Mouse (Mus musculus) lung, postnatal 0 days (tissue): Measurements from ENCODE around the gene March8. TPM values are rescaled to one million over a fixed set of nuclear protein-coding genes. Genes with fewer than 3 reads are reported as not detected.

Experiments used
- ATAC-seq: fragments of 200-750 bp; cut with Nextera tagmentation; 2 replicates; pipeline ENCODE4 v1.8.0; 2017; ENCODE audit warnings: moderate library complexity
- DNase-seq: peaks from one replicate; pipeline ENCODE4 v3.0.0-alpha.2; 2016; ENCODE audit warnings: low spot score
- H3K27ac ChIP-seq: fragments of 300-500 bp; sonication (generic); 2 replicates; pipeline ENCODE4 v1.5.1; 2014; ENCODE audit warnings: antibody characterized with exemption, mild to moderate bottlenecking, low read length, mixed read lengths
- H3K27me3 ChIP-seq: fragments of 300-500 bp; sonication (generic); replicated peaks from 2 replicates; pipeline ENCODE4 v1.6.1; 2014; ENCODE audit warnings: low read length, mixed read lengths; ENCODE audit not compliant: insufficient read depth
- H3K36me3 ChIP-seq: fragments of 300-500 bp; sonication (generic); 2 replicates; pipeline ENCODE4 v1.6.1; 2014; ENCODE audit warnings: low read length, mixed read lengths; ENCODE audit not compliant: insufficient read depth
- H3K4me1 ChIP-seq: fragments of 300-500 bp; sonication (generic); 2 replicates; pipeline ENCODE4 v1.6.1; 2014; ENCODE audit warnings: antibody characterized with exemption, low read depth, low read length, mixed read lengths; ENCODE audit not compliant: insufficient read depth
- H3K4me2 ChIP-seq: fragments of 300-500 bp; sonication (generic); replicated peaks from 2 replicates; pipeline ENCODE4 v1.6.1; 2014; ENCODE audit warnings: low read depth, mild to moderate bottlenecking, low read length, moderate library complexity, mixed read lengths
- H3K4me3 ChIP-seq: fragments of 300-500 bp; sonication (generic); 2 replicates; pipeline ENCODE4 v1.5.1; 2014; ENCODE audit warnings: low read depth, low read length
- H3K9ac ChIP-seq: fragments of 300-500 bp; sonication (generic); replicated peaks from 2 replicates; pipeline ENCODE4 v1.6.1; 2014; ENCODE audit warnings: low read depth, mild to moderate bottlenecking
- H3K9me3 ChIP-seq: fragments of 300-500 bp; sonication (generic); 2 replicates; pipeline ENCODE4 v1.6.1; 2016; ENCODE audit warnings: low read length, mixed read lengths
- CTCF ChIP-seq: IDR thresholded peaks from 2 replicates; pipeline ENCODE4 v1.5.1; 2016; ENCODE audit warnings: antibody characterized with exemption, mild to moderate bottlenecking
- EP300 ChIP-seq: IDR thresholded peaks from 2 replicates; pipeline ENCODE4 v1.6.1; 2016; ENCODE audit warnings: antibody characterized with exemption, mild to moderate bottlenecking, control low read depth
- WGBS: fragments of 180-500 bp; shearing (Covaris S2); extraction: QIAGEN DNeasy Blood & Tissue Kit; methylation state at CpG from one replicate; pipeline ENCODE4 v1.1.7; 2014; 5-methylcytosine and 5-hydroxymethylcytosine counted together
- polyA plus RNA-seq: library from polyadenylated mRNA; unstranded; fragments of >200 nt; fragmentation: Nextera tagmentation; extraction: Ambion mirVana; gene quantifications from 2 replicates; pipeline ENCODE4 v1.2.1, GENCODE M21; 2015

March8 gene
- polyA plus RNA-seq, 1 experiment from 2014 or later: 26.4 TPM

DNA sequence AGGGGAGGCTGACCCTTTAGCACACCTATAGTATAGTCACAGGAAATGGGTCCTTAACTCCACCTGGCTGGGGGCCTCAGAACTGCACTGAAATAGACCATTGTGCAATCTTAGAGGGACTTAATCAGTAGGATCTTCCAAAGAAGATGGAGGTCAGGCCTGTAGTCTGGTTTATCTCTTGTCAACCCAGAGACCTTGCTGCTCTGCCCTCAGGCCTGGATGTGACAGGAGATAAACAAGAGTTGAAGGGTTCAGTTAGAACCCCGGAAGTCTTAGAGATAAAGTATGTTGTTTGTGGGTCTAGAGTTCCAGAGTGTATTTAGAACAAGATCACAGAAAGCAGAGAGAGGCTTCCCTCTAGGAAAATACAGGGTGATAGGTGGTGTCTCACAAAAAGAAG is 118.7 kb downstream of the March8 start:
- no peak for DNase-seq
- H3K36me3 ChIP-seq: no peaks in the 10 kb centered on the region
- 0 out of 2 replicates have a peak, but pooled peaks cover 4% of the 10 kb centered on the region for H3K4me1 ChIP-seq
- H3K27ac ChIP-seq: no peak overlapping the region
- no peak overlapping the region for H3K4me3 ChIP-seq
- no peak overlapping the region for H3K9ac ChIP-seq
- no peak for ATAC-seq
- no peak for TF ChIP-seq EP300
- 0 out of 2 replicates have a peak, but pooled peaks have one; percentile 4 for TF ChIP-seq CTCF
- no peak overlapping the region for H3K4me2 ChIP-seq
- H3K27me3 ChIP-seq: peaks cover 17% of the 10 kb centered on the region; the same call in 1 of the 2 replicates
- 35% methylated on average over 1 of the region's 1 CpGs for WGBS
- H3K9me3 ChIP-seq: no peaks in the 10 kb centered on the region

DNA sequence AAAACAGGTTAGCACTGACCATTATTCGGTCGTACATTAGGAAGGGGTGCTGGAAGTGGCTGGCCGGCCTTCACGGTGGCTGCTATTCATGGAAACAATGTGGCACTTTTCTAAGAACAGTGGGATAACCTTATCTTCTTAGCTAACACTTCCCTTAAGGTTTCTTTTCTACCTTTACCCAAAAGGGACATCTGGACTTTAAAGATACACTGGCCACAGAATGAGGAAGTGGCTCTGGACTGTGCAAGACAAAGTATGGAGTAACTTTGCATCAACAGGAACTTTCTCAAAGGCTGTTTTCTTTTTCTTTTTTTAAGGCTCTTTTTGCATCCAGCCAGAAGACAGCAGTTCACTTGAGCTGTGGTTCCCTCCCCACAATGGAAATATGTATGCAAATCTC is 120.9 kb downstream of the March8 start:
- Histone ChIP-seq H3K4me3 (no peak overlapping the region), H3K9me3 (no peaks in the 10 kb centered on the region), H3K9ac (no peak overlapping the region), H3K4me1 (0 out of 2 replicates have a peak, but pooled peaks cover 4% of the 10 kb centered on the region), H3K27ac (no peak overlapping the region), H3K27me3 (peaks cover 17% of the 10 kb centered on the region; the same call in 1 of the 2 replicates), H3K36me3 (no peaks in the 10 kb centered on the region), H3K4me2 (no peak overlapping the region)
- 64% methylated on average over 4 of the region's 4 CpGs for WGBS
- no peak for TF ChIP-seq EP300
- no peak for TF ChIP-seq CTCF
- ATAC-seq: no peak
- DNase-seq: peak; percentile 13

Other genes starting within 250 kb of the March8 start
- 9.1 and 9.9 TPM in 2 replicates for gene Tmcc1, start 144.5 kb upstream of the March8 start, polyA plus RNA-seq
- 36.9 and 38.7 TPM in 2 replicates for gene Washc2, start 130.0 kb upstream of the March8 start, polyA plus RNA-seq
- gene Zfand4, start 73.8 kb upstream of the March8 start, polyA plus RNA-seq: 2.9 and 3.1 TPM in 2 replicates
- gene Alox5, start 123.2 kb downstream of the March8 start, polyA plus RNA-seq: 3.1 TPM in 2 replicates
- not detected in 2 replicates for gene Olfr211, start 151.1 kb downstream of the March8 start, polyA plus RNA-seq
- 0.07 TPM in 1 of 2 replicates, not detected in the other for gene Olfr212, start 168.5 kb downstream of the March8 start, polyA plus RNA-seq
- gene Olfr213, start 200.4 kb downstream of the March8 start, polyA plus RNA-seq: not detected in 2 replicates
- gene Gm5580, start 213.1 kb downstream of the March8 start, polyA plus RNA-seq: 0.32 and 0.35 TPM in 2 replicates
- not detected in 2 replicates for gene Olfr214, start 216.2 kb downstream of the March8 start, polyA plus RNA-seq
- gene Olfr215, start 246.2 kb downstream of the March8 start, polyA plus RNA-seq: not detected in 2 replicates